Mouse (Mus musculus): ENCODE data around the gene Krt4. TPM values are rescaled to one million over a fixed set of nuclear protein-coding genes. Genes with fewer than 3 reads are reported as not detected.

Krt4 gene
- polyA plus RNA-seq, 1 experiment from 2014 or later, result 1.0 TPM

GRCm38 (mm10) chr15:101933024-101933423 is 8.5 kb upstream of the Krt4 start:
- Histone ChIP-seq H3K4me1 (replicated peaks) (peaks cover 11% of the 10 kb centered on the region), H3K9me3 (replicated peaks) (no peaks in the 10 kb centered on the region), H3K4me3 (no peak overlapping the region), H3K4me2 (no peak overlapping the region), H3K27ac (no peak overlapping the region), H3K36me3 (no peaks in the 10 kb centered on the region), H3K9ac (no peak overlapping the region), H3K27me3 (peaks cover 36% of the 10 kb centered on the region)
- ATAC-seq (replicated peaks; ENCODE audit: insufficient number of reproducible peaks, insufficient read depth, low FRiP score, low read depth), result no peak
- 76% methylated on average over 6 of the region's 6 CpGs for WGBS

DNA sequence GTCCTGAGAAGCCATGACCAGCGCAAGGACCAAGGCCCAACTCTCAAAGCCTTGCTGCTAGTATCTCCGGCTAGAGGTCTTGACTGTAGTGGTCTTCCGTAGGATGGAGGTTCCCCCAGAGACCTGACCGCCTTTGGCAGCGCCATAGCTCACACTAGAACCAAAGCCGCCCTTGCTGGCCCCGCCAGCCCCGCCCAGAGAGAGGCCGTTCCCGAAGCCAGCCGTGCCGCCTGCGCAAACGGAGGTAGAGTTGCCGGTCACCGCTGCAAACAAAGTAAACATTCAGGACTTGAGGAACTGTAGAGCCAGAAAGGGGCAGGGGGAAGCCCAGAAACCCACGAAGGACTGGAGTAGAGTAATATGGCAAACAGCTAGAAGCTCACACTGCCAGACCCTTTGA is 5.1 kb upstream of the Krt4 start:
- Histone ChIP-seq H3K9me3 (replicated peaks) (no peaks in the 10 kb centered on the region), H3K27me3 (peaks cover 43% of the 10 kb centered on the region), H3K36me3 (no peaks in the 10 kb centered on the region), H3K4me3 (peak overlapping the region; percentile 25), H3K4me1 (replicated peaks) (peaks cover 11% of the 10 kb centered on the region), H3K4me2 (peak overlapping the region; percentile 53), H3K27ac (no peak overlapping the region), H3K9ac (no peak overlapping the region)
- no peak for ATAC-seq (replicated peaks; ENCODE audit: insufficient number of reproducible peaks, insufficient read depth, low FRiP score, low read depth)
- WGBS, result 4% methylated on average over 17 of the region's 17 CpGs

DNA sequence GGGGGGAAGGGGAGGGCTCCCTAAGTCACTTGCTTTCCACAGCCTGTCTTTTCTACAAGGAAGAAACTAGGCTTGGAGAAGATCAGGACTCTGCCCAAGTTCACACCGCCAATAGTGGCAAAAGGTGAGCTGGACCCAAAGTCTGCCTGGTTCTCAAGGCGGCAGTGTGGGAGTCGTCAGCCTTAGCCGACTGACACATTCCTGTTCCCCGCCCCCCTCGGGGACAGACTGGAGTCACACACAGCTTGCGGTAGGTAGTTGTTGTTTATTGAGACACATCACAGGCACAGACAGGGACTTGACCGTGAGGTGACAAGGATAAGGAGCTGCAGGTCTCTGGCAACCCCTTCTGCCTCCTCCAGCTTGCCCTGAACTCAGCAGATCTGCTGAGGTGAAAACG is 4.6 kb upstream of the Krt4 start:
- H3K27me3 ChIP-seq, result peaks cover 46% of the 10 kb centered on the region
- peaks cover 11% of the 10 kb centered on the region for H3K4me1 ChIP-seq (replicated peaks)
- H3K36me3 ChIP-seq, result no peaks in the 10 kb centered on the region
- H3K4me2 ChIP-seq, result peak overlapping the region; percentile 53
- H3K27ac ChIP-seq, result no peak overlapping the region
- ATAC-seq (replicated peaks; ENCODE audit: insufficient number of reproducible peaks, insufficient read depth, low FRiP score, low read depth), result no peak
- H3K9me3 ChIP-seq (replicated peaks), result no peaks in the 10 kb centered on the region
- H3K4me3 ChIP-seq, result 0 out of 2 replicates have a peak overlapping the region, but pooled peaks have one; percentile 25
- WGBS, result 13% methylated on average over 9 of the region's 9 CpGs
- no peak overlapping the region for H3K9ac ChIP-seq

DNA sequence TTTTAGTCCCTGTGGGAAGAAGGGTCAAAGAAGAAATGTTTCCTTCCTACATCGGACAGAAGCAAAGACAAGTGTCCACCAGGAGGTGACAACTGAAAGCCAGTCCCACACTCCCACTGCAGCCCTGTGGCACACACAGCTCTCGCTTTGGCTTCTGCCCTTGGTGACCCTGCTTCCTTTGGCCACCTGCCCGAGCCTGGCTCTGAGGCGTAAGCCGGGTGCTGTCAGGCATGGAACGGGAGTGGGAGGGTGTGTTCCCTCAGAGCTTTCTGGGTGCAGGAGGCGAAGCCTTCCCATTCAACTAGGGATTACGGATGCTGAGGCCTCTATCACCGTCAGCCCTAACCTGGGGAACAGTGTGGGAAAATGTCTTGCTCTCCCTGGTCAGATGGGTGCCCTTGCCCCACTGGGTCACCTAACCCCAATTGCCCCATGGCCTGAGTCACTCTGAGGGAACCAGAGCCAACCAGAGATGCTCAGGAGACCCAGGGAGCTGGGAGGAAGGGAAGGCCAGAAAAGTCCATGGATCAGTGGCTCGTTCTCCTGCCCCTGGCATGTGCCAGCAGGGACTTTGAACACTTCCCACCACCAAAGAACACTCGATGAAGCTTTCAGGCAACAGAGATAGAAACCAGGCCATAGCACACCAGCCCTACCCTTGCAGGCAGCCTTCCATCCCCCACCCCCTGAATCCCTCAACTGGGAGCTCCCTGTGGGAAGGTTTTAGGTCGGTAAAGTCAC is 3.0 kb upstream of the Krt4 start:
- Histone ChIP-seq H3K27me3 (peaks cover 49% of the 10 kb centered on the region), H3K36me3 (no peaks in the 10 kb centered on the region)
- WGBS, result 61% methylated on average over 12 of the region's 12 CpGs

DNA sequence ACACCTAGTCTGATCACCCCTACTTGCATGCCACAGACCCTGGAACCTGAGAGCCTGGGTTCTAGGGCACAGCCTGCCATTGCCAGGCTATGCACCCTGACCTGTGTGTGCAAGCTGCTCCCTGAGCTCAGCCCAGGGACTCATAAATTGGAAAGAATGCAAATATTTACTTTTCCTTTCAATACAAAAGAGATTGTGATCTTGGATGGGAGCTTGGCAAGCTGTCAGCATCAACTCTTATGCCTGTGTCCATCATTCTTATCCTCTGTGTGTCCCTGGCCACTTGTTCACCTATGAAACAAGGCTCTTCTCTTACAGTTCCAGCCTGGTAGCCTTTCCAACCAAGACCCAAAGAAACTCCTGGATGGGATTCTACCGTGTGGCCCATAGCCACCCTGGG is 506 bp upstream of the Krt4 start:
- Histone ChIP-seq H3K27me3 (peaks cover 36% of the 10 kb centered on the region), H3K4me3 (no peak overlapping the region), H3K36me3 (no peaks in the 10 kb centered on the region), H3K4me1 (replicated peaks) (peaks cover 10% of the 10 kb centered on the region), H3K9me3 (replicated peaks) (no peaks in the 10 kb centered on the region), H3K4me2 (no peak overlapping the region), H3K27ac (no peak overlapping the region), H3K9ac (no peak overlapping the region)
- ATAC-seq (replicated peaks; ENCODE audit: insufficient number of reproducible peaks, insufficient read depth, low FRiP score, low read depth), result no peak
- WGBS, result 63% methylated on average over 1 of the region's 1 CpGs

More for the DNA sequence above, 3.0 kb upstream of the Krt4 start:
- Histone ChIP-seq H3K27ac (no peak overlapping the region), H3K9ac (no peak overlapping the region), H3K4me2 (no peak overlapping the region), H3K4me3 (no peak overlapping the region), H3K4me1 (replicated peaks) (peaks cover 11% of the 10 kb centered on the region), H3K9me3 (replicated peaks) (no peaks in the 10 kb centered on the region)
- ATAC-seq (replicated peaks; ENCODE audit: insufficient number of reproducible peaks, insufficient read depth, low FRiP score, low read depth), result no peak

DNA sequence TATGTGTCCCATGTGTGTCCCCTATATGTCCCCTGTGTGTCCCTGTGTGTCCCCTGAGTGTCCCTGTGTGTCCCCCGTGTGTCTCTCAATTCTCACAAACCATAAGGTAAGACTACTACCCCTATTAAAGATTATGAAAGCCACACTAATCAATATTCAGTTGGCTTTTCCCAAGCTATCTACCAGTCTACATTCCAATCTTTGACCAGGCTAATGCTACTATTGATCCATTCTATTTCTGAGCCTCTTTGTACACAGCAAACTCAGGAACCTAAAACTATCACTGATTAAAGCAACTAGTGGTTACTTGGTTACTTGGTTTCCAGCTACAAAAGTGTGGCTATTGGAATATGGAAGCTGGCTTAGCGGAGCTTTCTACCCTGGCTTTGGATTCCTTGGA is 2.2 kb downstream of the Krt4 start:
- H3K27me3 ChIP-seq, result peaks cover 24% of the 10 kb centered on the region; the same call in 1 of the 2 replicates
- WGBS, result 86% methylated on average over 2 of the region's 2 CpGs
- no peak overlapping the region for H3K4me3 ChIP-seq
- no peak overlapping the region for H3K27ac ChIP-seq
- H3K4me1 ChIP-seq (replicated peaks), result no peaks in the 10 kb centered on the region
- no peak for ATAC-seq (replicated peaks; ENCODE audit: insufficient number of reproducible peaks, insufficient read depth, low FRiP score, low read depth)
- no peaks in the 10 kb centered on the region for H3K36me3 ChIP-seq
- H3K4me2 ChIP-seq, result no peak overlapping the region
- H3K9ac ChIP-seq, result no peak overlapping the region
- H3K9me3 ChIP-seq (replicated peaks), result no peaks in the 10 kb centered on the region

DNA sequence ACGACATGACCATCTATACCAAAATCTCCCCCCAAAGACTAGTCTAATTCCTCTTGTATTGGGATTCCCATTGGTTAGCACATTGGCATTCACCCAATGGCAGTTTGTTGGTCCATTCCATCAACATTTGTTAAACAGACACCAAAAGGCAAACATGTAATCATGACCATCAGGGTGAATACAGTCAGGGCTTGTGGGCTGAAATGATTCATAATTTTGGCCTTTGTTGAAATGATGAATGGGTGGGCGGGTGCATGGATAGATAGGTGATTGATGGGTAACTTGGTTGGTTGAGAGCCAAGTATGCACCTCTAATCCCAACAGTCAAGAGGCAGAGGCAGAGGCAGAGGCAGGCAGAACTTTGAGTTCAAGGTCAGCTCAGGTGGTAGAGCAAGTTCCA is 8.5 kb downstream of the Krt4 start:
- 60% methylated on average over 2 of the region's 2 CpGs for WGBS
- Histone ChIP-seq H3K36me3 (no peaks in the 10 kb centered on the region), H3K4me2 (no peak overlapping the region), H3K9ac (no peak overlapping the region), H3K9me3 (replicated peaks) (no peaks in the 10 kb centered on the region), H3K4me3 (no peak overlapping the region), H3K4me1 (replicated peaks) (no peaks in the 10 kb centered on the region), H3K27me3 (0 out of 2 replicates have a peak, but pooled peaks cover 11% of the 10 kb centered on the region), H3K27ac (no peak overlapping the region)
- ATAC-seq (replicated peaks; ENCODE audit: insufficient number of reproducible peaks, insufficient read depth, low FRiP score, low read depth), result no peak

GRCm38 (mm10) chr15:101904849-101905248 is 19.7 kb downstream of the Krt4 start:
- no peaks in the 10 kb centered on the region for H3K9me3 ChIP-seq (replicated peaks)
- no peak overlapping the region for H3K4me3 ChIP-seq
- no peak for ATAC-seq (replicated peaks; ENCODE audit: insufficient number of reproducible peaks, insufficient read depth, low FRiP score, low read depth)
- WGBS, result 74% methylated on average over 5 of the region's 5 CpGs
- H3K4me1 ChIP-seq (replicated peaks), result no peaks in the 10 kb centered on the region
- no peak overlapping the region for H3K27ac ChIP-seq
- H3K27me3 ChIP-seq, result no peaks in the 10 kb centered on the region
- H3K4me2 ChIP-seq, result no peak overlapping the region
- no peaks in the 10 kb centered on the region for H3K36me3 ChIP-seq
- H3K9ac ChIP-seq, result no peak overlapping the region

DNA sequence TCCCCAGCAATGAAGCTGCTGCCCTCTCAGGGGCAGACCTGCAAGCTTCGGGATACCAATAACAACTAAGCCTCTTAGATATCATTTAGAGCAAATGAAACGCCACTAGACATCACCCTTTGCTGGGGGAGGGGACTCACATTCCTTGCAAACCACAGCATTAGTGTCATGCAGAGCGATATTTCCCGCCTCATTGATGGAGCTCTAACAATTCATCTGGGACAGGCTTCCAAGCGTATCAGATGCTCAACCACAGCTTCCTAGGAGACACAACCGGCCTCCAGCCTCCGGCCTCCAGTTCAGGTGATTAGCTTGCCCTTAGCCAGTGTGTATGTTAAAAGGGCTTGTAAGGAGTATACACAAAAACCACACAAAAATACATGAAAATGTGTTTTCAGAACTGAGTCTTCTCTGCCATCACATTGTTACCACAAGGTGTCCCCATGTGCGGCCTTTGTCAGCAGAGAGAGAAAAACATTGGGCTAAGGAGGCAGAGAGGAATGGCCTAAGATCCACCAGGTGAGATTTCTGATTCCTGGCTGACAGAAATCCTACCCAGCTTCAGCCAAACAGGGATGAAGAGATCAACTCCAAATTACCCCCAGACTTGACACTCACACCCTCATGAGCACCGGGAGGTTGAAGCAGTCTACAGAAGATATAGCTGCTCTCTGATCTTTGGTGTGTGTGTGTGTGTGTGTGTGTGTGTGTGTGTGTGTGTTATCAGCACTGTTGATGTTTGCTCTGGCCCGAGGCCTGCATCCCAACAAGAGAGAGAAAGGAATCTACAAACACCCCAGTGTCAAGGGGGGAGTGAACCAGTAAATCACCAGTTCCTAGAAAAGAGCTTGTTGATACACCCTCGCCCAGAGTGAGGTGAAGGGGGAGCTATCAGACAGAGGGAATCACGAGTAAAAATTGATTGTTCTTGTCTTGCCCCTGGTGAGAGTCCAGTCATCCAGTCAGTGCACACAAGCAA is 22.1 kb downstream of the Krt4 start:
- 45% methylated on average over 12 of the region's 12 CpGs for WGBS
- Histone ChIP-seq H3K9me3 (replicated peaks) (no peaks in the 10 kb centered on the region), H3K4me3 (no peak overlapping the region), H3K27ac (no peak overlapping the region), H3K4me1 (replicated peaks) (no peaks in the 10 kb centered on the region), H3K27me3 (no peaks in the 10 kb centered on the region), H3K9ac (no peak overlapping the region), H3K36me3 (no peaks in the 10 kb centered on the region), H3K4me2 (no peak overlapping the region)
- ATAC-seq (replicated peaks; ENCODE audit: insufficient number of reproducible peaks, insufficient read depth, low FRiP score, low read depth), result no peak

DNA sequence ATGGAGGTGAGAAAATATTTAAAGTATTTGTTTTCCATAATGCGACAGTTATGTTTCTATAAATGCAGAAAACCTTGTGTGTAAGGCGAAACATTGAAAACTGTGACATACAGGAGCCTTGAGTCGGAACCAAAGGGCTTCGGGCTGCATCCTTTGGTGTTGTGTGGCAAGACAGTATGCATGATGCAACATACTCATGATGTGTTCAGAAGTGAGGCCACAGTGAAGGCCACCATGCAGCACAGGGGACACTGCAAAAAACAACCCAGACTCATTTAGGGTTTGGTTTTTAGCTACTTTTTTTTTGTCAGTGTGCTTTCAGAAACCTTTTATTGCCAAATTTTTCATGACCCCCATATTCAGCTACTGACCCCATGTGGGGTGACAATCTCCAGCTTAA is 29.3 kb downstream of the Krt4 start:
- no peak overlapping the region for H3K4me3 ChIP-seq
- no peaks in the 10 kb centered on the region for H3K36me3 ChIP-seq
- 82% methylated on average over 4 of the region's 4 CpGs for WGBS
- peaks cover 3% of the 10 kb centered on the region for H3K4me1 ChIP-seq (replicated peaks)
- ATAC-seq (replicated peaks; ENCODE audit: insufficient number of reproducible peaks, insufficient read depth, low FRiP score, low read depth), result no peak
- no peak overlapping the region for H3K4me2 ChIP-seq
- H3K9ac ChIP-seq, result no peak overlapping the region
- H3K9me3 ChIP-seq (replicated peaks), result no peaks in the 10 kb centered on the region
- peaks cover 6% of the 10 kb centered on the region; the same call in 1 of the 2 replicates for H3K27me3 ChIP-seq
- no peak overlapping the region for H3K27ac ChIP-seq

- H3K36me3 ChIP-seq, result no peaks in the 10 kb centered on the region
- H3K4me1 ChIP-seq (replicated peaks), result peaks cover 5% of the 10 kb centered on the region
- no peaks in the 10 kb centered on the region for H3K9me3 ChIP-seq (replicated peaks)
- no peak within 1 kb of the TSS for H3K4me3 ChIP-seq
- H3K27me3 ChIP-seq, result peaks cover 11% of the 10 kb centered on the region; the same call in 1 of the 2 replicates
- H3K27ac ChIP-seq, result no peak within 1 kb of the TSS
- no peak for ATAC-seq (replicated peaks; ENCODE audit: insufficient number of reproducible peaks, insufficient read depth, low FRiP score, low read depth)
- H3K4me2 ChIP-seq, result no peak within 1 kb of the TSS
- H3K9ac ChIP-seq, result no peak within 1 kb of the TSS
- 47% methylated on average over 4 of the region's 4 CpGs for WGBS
These were observed 31.7 kb downstream of the Krt4 start, which contains the start of gene Krt76 for GRCm38 (mm10) chr15:101892820-101893219. Krt76 (minus strand) TSS chr15:101892920.

Data from heart, embryonic 15.5 days (tissue).